Mouse (Mus musculus): Measurements from ENCODE around the gene 4933405O20Rik.
A peak's percentile ranks its signal among the peaks of the same experiment; 100 is the strongest.

Gene 4933405O20Rik

DNA sequence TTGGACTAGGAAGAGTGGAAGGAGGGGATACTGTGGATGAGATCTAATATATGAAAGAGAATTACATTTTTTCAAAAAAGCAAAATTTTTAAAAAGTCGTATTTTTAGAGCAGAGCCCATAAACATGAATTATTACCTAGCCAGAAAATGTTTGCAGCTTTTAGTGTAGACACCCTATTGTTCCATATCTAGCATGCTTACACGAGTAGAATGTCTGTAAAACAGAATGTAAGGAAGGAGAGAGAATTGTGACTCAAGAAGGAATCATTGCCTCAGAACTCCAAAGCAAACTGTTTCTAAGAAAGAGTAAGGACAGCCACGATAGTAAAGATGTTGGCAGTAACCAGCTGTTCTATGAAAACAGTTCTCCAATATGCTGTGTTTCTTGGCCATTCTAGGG, at the start of gene 4933405O20Rik:
TSS of gene 4933405O20Rik (plus strand) at position 301 of the 400 bp plus-strand sequence.
- no peak for DNase-seq

DNA sequence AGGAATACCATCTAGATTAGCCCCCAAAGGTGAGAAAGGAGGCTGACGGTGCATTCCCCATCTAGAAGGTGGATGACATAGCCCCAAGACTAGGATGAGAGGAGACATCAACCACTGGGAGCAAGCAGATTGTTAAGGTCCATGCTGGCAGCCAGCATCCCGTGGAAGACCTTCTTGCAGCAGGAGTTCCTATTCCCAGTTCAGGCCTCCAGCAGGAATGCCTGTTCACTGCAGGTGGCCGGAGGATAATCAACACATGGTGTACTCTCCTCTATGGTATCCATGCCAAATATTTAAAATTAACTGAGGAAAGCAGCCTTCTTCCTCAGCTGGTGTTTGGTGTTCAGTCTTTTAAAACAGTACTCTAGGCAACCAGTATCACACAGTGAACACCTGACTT, 49.4 kb upstream of the 4933405O20Rik start:
- DNase-seq, result no peak

DNA sequence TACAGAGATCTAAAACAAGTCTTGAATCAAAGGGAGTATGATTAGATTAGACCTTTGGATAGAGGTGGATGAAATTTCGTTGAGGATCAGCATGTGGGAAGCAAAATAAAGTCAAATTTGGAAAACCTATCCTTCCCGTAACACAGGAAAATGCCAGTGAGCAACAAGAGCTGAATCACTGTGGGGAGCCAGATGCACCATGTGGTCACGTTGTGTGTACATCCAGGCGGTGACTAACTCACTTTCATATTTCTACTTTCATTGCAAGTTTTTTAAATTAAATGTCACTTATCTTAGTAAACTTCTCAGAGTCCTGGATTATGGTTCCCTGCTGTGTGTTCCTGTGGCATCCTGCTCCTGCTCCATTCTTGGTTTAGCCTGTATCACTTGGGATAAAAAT, 47.6 kb upstream of the 4933405O20Rik start:
- DNase-seq, result peak; percentile 59

DNA sequence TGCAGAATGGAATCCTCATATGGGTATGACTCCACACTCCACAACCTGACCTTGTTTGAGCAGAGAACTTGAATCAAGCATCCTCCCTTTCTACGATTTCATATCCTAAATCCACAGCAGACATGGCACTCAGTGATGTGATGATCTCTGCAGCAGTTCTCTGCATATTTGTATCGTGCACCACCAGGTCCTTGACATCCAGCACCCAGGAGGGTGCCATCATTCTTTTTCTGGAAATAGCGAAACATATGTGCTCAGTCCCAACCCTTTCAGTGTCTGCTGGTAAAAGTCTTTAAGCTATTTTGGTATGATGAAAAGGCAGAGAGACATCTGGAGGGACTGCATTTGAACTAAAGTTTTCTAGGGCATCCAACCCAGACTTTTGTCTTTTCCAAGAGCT, 36.3 kb upstream of the 4933405O20Rik start:
- DNase-seq, result peak; percentile 20

DNA sequence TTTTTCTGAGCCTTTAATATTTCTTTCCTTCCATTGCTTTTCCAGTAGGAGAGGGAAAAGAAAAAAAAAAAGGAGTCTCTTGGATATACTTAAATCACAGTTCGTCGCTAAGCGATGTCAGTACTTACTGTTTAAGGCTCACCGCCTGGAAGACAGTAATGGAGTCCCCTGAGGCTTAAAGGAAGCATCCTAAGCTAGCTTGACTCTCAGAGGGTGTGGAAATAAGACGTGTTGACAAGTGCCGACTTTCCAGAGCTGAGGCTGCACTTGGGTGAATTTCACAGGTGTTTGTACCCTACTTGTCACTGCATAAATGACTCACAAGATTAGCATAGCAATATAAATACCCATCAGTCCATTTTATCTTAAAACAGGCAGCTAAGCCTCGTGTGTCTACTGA, 25.1 kb upstream of the 4933405O20Rik start:
- peak; percentile 13 for DNase-seq

DNA sequence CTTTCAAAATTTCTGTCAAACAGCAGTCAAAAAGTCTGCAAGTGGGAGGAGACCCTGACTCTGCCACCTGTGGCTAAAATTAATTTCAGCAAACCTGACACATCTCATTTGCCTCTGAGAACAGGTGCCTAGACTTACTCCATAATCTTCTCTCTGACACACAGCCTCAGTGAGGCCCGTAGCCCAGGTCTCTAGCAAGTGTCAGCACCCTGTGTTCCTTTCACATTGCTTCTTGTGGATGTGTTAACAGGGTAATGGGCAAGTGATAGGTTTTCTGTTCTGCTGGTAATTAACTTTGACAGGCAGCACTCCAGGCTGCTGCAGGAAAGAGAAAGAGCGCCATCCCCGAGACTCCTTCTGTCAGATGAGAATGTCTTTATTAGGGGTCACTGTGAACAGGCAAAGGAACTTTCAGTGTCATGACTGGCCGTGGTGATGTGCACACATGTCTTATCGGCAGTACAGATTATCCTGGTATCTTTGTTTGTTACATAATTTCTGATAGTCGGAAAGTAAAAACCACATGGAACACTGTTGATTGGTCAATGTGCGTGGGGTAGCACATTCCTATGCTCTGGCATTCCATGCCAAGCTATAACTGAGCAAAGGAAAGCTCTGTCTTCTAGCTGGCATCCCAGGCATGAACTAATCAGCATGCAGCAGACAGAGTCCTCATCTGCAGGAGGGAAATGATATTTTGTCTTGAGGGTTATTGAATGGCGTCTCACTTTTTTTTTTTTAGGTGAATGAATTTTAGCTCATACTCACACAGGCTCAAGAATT, 10.2 kb upstream of the 4933405O20Rik start:
- DNase-seq, result no peak

DNA sequence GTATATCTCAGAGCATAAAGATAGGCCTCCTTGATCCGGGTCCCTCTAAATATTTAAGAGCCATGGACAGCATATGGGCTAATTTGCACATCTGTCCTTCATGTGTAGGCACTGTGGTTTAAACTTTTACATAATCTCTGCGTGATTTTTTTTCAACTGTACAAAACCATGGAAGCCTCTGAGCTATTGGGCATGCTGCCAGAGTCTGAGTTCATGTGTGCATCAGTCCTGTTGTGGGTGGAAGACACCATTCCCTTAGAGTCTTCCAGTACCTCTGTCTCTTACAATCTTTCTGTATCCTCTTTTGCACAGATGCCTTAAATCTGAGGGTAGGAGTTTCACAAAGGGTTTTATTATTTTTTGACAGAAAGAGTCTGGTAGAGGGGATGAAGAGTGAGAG, 15.1 kb downstream of the 4933405O20Rik start:
- peak; percentile 73 for DNase-seq

DNA sequence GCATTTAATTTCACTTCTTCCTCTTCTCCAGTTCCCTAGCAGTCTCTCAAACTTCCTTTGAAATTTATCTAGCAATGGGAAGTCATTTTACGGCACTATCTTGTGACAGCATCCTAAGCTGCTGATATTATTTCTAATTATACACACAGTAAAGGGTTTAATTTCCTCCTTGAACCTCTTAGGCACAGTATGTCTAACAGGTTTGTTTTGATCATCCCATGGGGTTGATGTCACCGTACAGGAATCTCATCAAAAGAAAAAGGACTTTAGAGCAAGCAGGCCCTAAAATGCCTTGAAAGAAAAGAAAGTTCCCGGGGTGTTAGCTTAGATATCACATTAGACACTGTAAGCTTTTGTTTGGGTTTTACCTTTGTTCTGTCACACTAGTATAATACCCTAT, 30.2 kb downstream of the 4933405O20Rik start:
- DNase-seq, result no peak

DNA sequence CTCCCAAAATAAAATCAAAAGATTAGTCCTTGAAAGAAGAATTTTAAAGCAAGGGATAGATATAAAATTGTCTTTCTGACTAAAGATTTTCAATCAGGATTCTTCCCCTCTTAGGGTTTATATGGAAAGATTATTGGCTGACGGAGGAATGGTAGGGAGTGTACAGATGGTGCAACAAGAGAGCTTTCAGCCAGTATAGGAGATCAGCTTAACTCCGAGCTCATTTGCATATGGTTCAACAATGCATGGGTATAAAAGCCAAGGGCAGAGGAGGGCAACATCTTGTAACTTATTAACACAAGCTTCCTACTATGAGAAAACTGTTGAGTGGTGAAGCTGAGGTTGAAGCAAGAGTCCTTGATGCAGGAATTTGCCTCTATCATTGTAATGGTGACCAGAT, 34.2 kb downstream of the 4933405O20Rik start:
- DNase-seq, result no peak
